Mouse (Mus musculus) retina, embryonic 14.5 days (tissue): ENCODE results near the gene Men1.
A peak's percentile ranks its signal among the peaks of the same experiment; 100 is the strongest.

Source experiments
- DNase-seq: peaks from one replicate; pipeline ENCODE4 v3.0.0-alpha.2; 2015; ENCODE audit warnings: low spot score

The Men1 gene

DNA sequence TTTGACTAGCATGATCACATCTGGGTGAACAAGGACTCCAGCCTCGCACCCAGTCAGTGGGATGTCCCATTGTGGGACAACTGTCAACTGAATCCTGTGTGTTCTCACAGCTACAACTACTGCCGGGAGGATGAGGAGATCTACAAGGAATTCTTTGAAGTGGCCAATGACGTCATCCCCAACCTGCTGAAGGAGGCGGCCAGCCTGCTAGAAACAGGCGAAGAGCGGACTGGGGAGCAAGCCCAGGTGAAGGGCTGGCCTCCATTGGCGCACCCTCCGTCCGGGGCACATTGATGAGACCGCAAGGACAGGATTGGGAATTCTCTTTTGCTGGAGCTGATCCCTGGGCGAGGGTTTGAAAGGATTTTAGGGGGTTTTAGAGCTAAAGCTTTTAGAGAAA is 3.9 kb downstream of the Men1 start:
- DNase-seq = no peak

GRCm38 (mm10) chr19:6339191-6339590 is 4.4 kb downstream of the Men1 start:
- DNase-seq = no peak

- DNase-seq = no peak
These were observed 5.2 kb downstream of the Men1 start for GRCm38 (mm10) chr19:6339890-6340504.

- peak; percentile 81 for DNase-seq
These were observed 6.0 kb downstream of the Men1 start, which contains the start of gene Map4k2 for GRCm38 (mm10) chr19:6340524-6341452. TSS of gene Map4k2 (plus strand) at chr19:6341135.

- no peak for DNase-seq
These were observed 6.8 kb downstream of the Men1 start for GRCm38 (mm10) chr19:6341453-6342077.

DNA sequence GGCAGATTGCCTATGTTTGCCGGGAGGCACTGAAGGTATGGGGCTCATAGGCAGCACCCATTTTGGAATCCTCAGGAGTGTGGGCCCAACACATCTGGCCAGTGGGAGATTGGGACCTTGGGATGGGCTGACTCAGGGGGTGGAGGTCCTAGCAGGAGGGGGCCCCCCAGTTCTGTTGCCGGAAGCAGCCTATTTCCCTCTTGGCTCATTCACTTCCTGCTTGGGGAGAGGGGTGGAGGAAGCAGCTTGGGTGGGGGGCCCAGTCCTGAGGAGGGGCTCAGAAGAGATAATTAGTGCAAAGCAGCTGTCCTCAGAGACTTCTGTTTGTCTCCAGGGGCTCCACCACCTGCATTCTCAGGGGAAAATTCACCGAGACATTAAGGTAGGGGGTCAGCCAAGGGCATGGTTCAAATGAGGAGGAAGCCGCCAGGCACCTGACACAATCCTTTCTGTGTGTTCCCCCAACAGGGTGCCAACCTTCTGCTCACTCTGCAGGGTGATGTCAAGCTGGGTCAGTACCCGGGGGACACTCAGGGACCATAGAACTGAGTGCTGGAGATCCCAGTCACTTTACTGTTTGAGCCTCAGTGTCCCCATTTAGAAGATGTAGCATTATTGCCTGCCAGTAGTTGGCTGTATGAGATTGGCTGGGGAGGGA is 7.6 kb downstream of the Men1 start:
- DNase-seq = no peak

GRCm38 (mm10) chr19:6343066-6343925 is 8.5 kb downstream of the Men1 start:
- no peak for DNase-seq

DNA sequence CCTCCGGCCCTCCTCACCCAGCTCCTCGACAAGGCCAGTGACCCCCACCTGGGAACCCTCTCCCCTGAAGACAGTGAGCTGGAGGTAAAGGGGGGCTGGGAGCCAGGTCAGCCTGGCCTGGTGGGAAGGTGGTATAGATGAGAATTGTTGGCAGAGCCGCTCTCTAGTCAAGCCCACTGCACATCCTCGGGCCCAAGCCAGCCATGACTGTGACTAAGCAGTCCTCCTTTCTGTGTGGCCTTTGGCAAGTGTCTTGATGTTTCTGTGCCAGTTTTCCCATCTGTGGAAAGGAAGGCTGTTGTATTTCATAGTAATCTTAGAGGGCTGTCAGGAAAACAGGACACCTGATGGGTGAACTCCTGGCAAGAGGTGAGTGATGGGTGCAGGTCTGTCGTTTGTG is 9.2 kb downstream of the Men1 start:
- DNase-seq = no peak

DNA sequence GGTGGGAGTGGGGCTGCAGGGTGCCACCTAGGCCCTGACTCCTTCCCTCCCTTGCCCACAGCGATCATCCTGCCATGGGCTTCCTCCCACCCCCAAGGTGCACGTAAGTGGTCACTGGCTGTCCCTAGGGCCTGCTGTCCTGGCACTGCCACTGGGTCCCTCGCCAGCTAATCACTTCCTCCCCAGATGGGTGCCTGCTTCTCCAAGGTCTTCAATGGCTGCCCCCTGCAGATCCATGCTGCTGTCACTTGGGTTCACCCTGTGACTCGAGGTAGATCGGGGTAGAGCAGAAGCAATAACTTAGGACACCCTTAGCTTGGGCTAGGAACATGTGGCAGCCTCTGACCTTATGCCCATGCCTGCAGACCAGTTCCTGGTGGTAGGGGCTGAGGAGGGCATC is 11.2 kb downstream of the Men1 start:
- DNase-seq = no peak

DNA sequence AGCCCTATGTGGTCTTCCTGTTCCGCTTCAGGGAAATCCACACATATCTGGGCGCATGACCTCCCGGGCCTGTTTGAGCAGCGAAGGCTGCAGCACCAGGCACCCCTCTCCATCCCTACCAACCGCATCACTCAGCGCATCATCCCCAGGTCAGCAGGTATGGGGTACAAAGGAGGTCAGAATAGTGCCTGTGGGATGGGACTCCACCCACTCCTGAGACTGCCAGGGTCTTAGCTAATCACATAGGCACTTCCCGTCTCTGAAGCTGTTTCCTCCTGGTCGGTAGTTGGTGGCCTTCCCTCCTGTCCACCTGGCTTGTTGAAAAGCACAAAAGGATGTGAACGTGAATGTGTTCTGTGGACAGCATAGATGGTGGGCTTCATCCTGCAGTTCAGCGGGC is 11.9 kb downstream of the Men1 start:
- no peak for DNase-seq

DNA sequence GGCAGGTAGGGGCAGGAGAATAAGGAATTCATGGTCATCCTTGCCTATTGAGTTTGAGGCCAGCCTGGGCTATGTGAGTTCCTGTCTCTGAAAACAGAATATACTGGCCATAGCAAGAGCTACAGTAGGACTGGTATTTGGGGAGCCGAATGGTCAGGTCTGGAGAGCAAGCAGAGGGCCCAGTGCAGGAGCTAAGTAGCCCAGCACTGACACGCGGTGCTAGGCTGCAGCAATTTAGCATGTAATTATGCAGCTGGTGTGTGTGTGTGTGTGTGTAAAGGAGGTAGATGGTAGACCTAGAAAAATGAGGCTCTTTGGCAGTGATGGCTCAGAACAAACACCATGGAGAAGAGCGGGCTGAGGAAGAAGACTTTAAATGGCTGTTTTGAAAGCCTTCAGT is 12.8 kb downstream of the Men1 start:
- no peak for DNase-seq

GRCm38 (mm10) chr19:6348717-6349116 is 13.9 kb downstream of the Men1 start:
- DNase-seq = no peak

GRCm38 (mm10) chr19:6349215-6349983 is 14.6 kb downstream of the Men1 start:
- no peak for DNase-seq

- DNase-seq = no peak
These were observed 16.8 kb downstream of the Men1 start for GRCm38 (mm10) chr19:6351431-6352106.

DNA sequence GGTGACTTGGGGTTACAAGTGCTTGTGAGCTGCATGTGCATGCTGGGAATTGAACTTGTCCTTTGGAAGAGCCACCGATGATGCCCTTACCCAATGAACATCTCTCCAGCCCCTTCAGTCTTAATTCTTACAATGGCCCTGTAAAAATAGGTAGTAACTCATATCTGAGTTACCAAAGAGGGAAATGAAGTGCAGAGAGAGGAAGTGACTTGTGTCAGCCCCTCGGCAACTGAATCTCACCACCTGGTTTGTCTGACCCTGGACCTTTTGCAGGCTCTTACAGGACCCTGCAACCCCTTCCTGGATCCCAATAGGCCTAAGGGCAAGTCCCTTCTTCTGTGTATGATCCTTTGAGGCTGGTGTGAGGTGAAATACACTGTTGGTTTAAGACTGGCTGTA is 17.3 kb downstream of the Men1 start:
- DNase-seq = no peak

DNA sequence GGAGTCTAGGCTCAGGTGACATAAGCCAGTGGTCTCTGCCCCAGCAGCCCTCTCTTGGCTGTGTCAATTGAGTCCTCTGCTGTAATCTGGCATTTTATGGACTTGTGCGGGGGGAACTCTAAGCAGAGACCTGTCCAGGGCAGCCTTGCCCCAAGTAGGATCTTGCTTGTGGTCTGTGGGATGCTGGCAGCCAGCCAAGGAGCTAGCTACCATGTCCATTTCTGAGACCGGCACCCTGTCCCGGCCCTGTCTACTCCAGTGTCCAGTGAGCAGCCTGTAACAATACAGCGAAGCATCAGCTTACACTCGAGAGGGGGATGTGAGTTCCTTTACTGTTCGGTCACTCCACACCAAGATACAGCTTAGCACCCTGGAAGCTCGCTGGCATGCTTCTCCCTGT is 19.3 kb downstream of the Men1 start:
- DNase-seq = no peak

DNA sequence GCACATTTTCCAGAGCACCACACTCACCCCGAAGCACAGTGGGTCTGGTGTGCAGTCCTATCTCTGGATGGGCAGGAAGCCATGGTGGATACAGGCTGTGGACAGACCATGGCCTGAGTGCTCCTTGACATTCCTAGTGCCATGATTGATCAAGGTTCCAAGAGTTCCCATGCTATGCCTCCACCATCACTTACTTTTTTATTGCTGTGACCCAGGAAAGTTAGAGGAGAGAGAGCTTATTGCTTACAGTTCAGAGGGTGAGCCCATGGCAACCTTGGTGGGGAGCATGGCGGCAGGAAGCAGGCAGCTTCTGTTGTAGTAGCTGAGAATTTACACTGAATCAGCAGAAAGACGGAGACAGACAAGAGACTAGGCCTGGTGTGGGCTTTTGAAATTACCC is 26.5 kb downstream of the Men1 start:
- DNase-seq = no peak

GRCm38 (mm10) chr19:6363091-6363410 is 28.3 kb downstream of the Men1 start:
- no peak for DNase-seq

DNA sequence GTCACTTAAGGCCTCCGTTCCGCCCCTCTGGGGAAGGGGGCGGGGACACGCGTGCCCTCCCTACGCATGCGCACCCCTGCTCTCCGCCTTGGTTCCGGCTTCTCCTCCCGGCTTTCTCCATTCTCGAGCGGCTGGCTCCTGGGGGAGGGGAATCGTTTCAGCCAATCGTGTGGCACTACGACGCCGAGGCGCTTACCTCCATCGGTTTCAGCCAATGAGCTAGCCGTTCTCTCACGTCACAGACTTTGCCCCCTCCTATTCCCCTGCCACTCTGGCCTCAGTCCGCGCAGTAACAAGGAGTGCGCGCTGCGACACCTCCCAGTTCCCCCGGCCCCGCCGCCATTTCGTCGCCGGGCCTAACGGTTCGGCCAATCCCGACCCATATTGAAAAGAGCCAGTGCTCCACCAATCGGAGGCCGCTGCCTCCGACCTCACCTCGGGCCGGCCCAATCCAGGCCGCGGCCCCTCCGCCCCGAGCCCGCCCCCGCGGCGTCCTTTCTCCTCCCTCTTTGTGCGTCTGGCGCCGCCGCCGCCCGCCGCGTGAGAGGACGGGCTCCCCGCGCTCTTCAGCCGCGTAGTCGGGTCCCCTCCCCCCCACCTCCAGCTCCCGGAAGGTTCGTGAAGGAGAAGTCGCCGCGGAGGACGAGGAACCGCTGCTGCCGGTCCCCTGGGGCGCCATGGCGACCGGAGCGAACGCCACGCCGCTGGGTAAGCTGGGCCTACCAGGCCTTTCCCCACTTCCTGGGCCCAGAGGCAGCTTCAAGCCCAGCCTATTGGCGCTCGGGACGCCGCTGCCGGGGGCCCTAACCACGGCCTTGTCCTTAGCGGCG is 28.8 kb downstream of the Men1 start, which contains the start of gene Sf1:
Gene Sf1 (plus strand): TSS at position 280 of the 830 bp plus-strand sequence.
- DNase-seq = peak; percentile 100
